10 mouse cellular contexts compared by ENCODE assay signal in the genomic region with DNA sequence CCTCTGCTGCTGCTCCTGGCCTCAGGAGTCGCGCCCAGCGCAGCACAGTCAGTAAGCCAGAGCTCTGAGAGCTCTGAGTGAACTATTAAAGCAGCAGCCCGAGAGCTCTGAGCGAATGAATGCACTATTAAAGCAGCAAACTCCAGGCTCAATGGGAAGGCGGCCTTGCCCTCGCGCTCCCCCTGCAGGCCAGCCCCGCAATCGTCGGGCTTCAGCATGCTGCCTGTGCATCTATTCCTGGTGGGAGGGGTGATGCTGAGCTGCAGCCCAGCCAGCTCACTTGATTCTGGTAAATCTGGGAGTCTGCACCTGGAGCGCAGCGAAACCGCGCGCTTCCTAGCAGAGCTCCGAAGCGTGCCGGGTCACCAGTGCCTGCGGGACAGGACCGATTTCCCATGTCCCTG. TPM values are rescaled to one million over a fixed set of nuclear protein-coding genes. Genes with fewer than 3 reads are reported as not detected.
A peak's percentile ranks its signal among the peaks of the same experiment; 100 is the strongest.
DNase-seq lines count a peak whose midpoint lies in the region; ATAC-seq and TF ChIP-seq lines count a peak whose summit lies in the region.
"Not testable (repeated sequence)": the region's sequence is repeated elsewhere in the genome, so short reads cannot be mapped to it uniquely, and the experiment has no call there.
"Had no signal": no experiment of that assay in that cellular context is flagged by ENCODE, and none has a peak within 500 bp of the region (broad histone marks: within the 10 kb centered on the region; RNA-seq: fewer than 3 reads in every experiment).

No protein-coding gene starts in this region.

- peak; percentile 20; the same call in 1 of the 2 replicates for TF ChIP-seq POLR2A in cerebellum, adult 2 months (IDR thresholded peaks at IDR 0.05; ENCODE audit: borderline replicate concordance, insufficient read depth, low read length)
- not testable (repeated sequence) for TF ChIP-seq POLR2A in liver, adult 2 months (IDR thresholded peaks at IDR 0.05; ENCODE audit: extremely low read depth, insufficient read depth, low read length)

- not testable (repeated sequence) for H3K9me3 ChIP-seq in forebrain, embryonic 16.5 days (ENCODE audit: control insufficient read depth, low read length)

- H3K4me1 ChIP-seq in cerebellum, adult 2 months (ENCODE audit: control insufficient read depth, insufficient read depth, low read length); forebrain, embryonic 16.5 days (replicated peaks; ENCODE audit: control insufficient read depth, insufficient read depth, low read length); liver, adult 2 months (ENCODE audit: control insufficient read depth, insufficient read depth, low read length): not testable (repeated sequence)

- TF ChIP-seq CTCF in cerebellum, adult 2 months (IDR thresholded peaks at IDR 0.05; ENCODE audit: borderline replicate concordance, insufficient read depth, low read depth, low read length), result peak; percentile 70
- TF ChIP-seq CTCF in liver, adult 2 months (IDR thresholded peaks at IDR 0.05; ENCODE audit: low read depth, low read length), result peak; percentile 73

- peak; percentile 100 for ATAC-seq in forebrain, embryonic 16.5 days
- peak; percentile 100 for ATAC-seq in monocyte, adult 5-6 weeks (replicated peaks; ENCODE audit: insufficient number of reproducible peaks, low FRiP score, low TSS enrichment, poor library complexity, severe bottlenecking)

- WGBS in cerebellum, adult 2 months, result 0% methylated on average over 21 of the region's 21 CpGs
- 0% methylated on average over 20 of the region's 21 CpGs for WGBS in forebrain, embryonic 16.5 days
- 0% methylated on average over 21 of the region's 21 CpGs for WGBS in liver, adult 2 months

- H3K9ac ChIP-seq in forebrain, embryonic 16.5 days (replicated peaks; ENCODE audit: low read depth, low read length), result peak overlapping the region; percentile 57
- H3K9ac ChIP-seq in liver, adult 2 months (ENCODE audit: low read depth, low read length), result 0 out of 2 replicates have a peak overlapping the region, but pooled peaks have one; percentile 79

- H3K27ac ChIP-seq in cerebellum, adult 2 months (ENCODE audit: insufficient read depth, low read length); forebrain, embryonic 16.5 days (ENCODE audit: low read length); liver, adult 2 months (replicated peaks; ENCODE audit: insufficient read depth, low read depth, low read length): not testable (repeated sequence)

- H3K4me2 ChIP-seq in forebrain, embryonic 16.5 days (ENCODE audit: low read length), result peak overlapping the region; percentile 86

- H3K36me3 ChIP-seq in forebrain, embryonic 16.5 days (ENCODE audit: control insufficient read depth, insufficient read depth); liver, adult 2 months (ENCODE audit: control insufficient read depth, insufficient read depth, low read length): not testable (repeated sequence)

- H3K4me3 ChIP-seq in cerebellum, adult 2 months (replicated peaks; ENCODE audit: insufficient read depth, low read depth, low read length), result peak overlapping the region; percentile 70
- H3K4me3 ChIP-seq in forebrain, embryonic 16.5 days (replicated peaks; ENCODE audit: low read length), result peak overlapping the region; percentile 48
- H3K4me3 ChIP-seq in liver, adult 2 months (ENCODE audit: insufficient read depth, low read depth, low read length), result peak overlapping the region; percentile 46

- intact Hi-C loops in heart, postnatal 10 days (cut with DNase I), result loop anchor here (2.0 kb wide), 1 partner anchor 17 kb away; no protein-coding TSS in a partner anchor

- H3K27me3 ChIP-seq in cerebellum, adult 2 months (ENCODE audit: control insufficient read depth, insufficient read depth, low read length); forebrain, embryonic 16.5 days (replicated peaks; ENCODE audit: control insufficient read depth, insufficient read depth, low read length); liver, adult 2 months (ENCODE audit: control insufficient read depth, insufficient read depth, low read length): not testable (repeated sequence)

- not testable (repeated sequence) for H3K79me2 ChIP-seq in liver, adult 2 months (ENCODE audit: control insufficient read depth, insufficient read depth, low read length)

- DNase-seq in CD4-positive, CD25-positive, alpha-beta regulatory T cell, adult 2 months (ENCODE audit: low read depth, low spot score), result peak; percentile 92
- peak; percentile 89 to 94 for DNase-seq in cerebellum, adult 2 months
- peak; percentile 93 to 94 for DNase-seq in heart, postnatal 10 days
- peak; percentile 86 to 89 for DNase-seq in kidney, postnatal 25 days
- DNase-seq in liver, adult 2 months (ENCODE audit: extremely low read depth, low read depth, low spot score), result peak; percentile 71
- peak; percentile 82 to 84 for DNase-seq in spleen, postnatal 36 days (ENCODE audit: low spot score in 2 of 2)

RNA-seq across cellular contexts. Expression of a gene that starts 2.3 kb away (rescaled TPM):
- not detected in 2 replicates for polyA plus RNA-seq in cerebellum, adult 2 months (2012; rRNA removed)
- 0.16 TPM in 1 of 2 replicates, not detected in the other for polyA plus RNA-seq in forebrain, embryonic 16.5 days (2015; fragmentation: Nextera tagmentation; extraction: Ambion mirVana)
- total RNA-seq in heart, postnatal 10 days (2021), result not detected
- not detected in 2 replicates for total RNA-seq in liver, adult 2 months (2014; rRNA removed)
- polyA plus RNA-seq in liver, adult 2 months (2012; rRNA removed), result not detected in 2 replicates
- total RNA-seq in monocyte, adult 5-6 weeks (2017), result not detected in 3 replicates
- polyA plus RNA-seq: C2C12, myocyte had no signal

RNA-seq across cellular contexts. Expression of a gene that starts 3.0 kb away (rescaled TPM):
- polyA plus RNA-seq in cerebellum, adult 2 months (2012; rRNA removed), result not detected in 2 replicates
- polyA plus RNA-seq in forebrain, embryonic 16.5 days (2015; fragmentation: Nextera tagmentation; extraction: Ambion mirVana), result not detected in 2 replicates
- not detected for total RNA-seq in heart, postnatal 10 days (2021)
- not detected in 2 replicates for total RNA-seq in liver, adult 2 months (2014; rRNA removed)
- not detected in 2 replicates for polyA plus RNA-seq in liver, adult 2 months (2012; rRNA removed)
- not detected in 3 replicates for total RNA-seq in monocyte, adult 5-6 weeks (2017)
- polyA plus RNA-seq: C2C12, myocyte had no signal

RNA-seq across cellular contexts. Expression of a gene that starts 16.0 kb away (rescaled TPM):
- polyA plus RNA-seq in cerebellum, adult 2 months (2012; rRNA removed), result not detected in 2 replicates
- 0.46 TPM in 1 of 2 replicates, not detected in the other for polyA plus RNA-seq in forebrain, embryonic 16.5 days (2015; fragmentation: Nextera tagmentation; extraction: Ambion mirVana)
- total RNA-seq in heart, postnatal 10 days (2021), result not detected
- not detected in 2 replicates for total RNA-seq in liver, adult 2 months (2014; rRNA removed)
- not detected in 2 replicates for polyA plus RNA-seq in liver, adult 2 months (2012; rRNA removed)
- not detected in 3 replicates for total RNA-seq in monocyte, adult 5-6 weeks (2017)

RNA-seq across cellular contexts. Expression of a gene that starts 19.1 kb away (rescaled TPM):
- not detected in 2 replicates for polyA plus RNA-seq in cerebellum, adult 2 months (2012; rRNA removed)
- polyA plus RNA-seq in forebrain, embryonic 16.5 days (2015; fragmentation: Nextera tagmentation; extraction: Ambion mirVana), result not detected in 2 replicates
- total RNA-seq in heart, postnatal 10 days (2021), result not detected
- not detected in 2 replicates for total RNA-seq in liver, adult 2 months (2014; rRNA removed)
- polyA plus RNA-seq in liver, adult 2 months (2012; rRNA removed), result not detected in 2 replicates
- total RNA-seq in monocyte, adult 5-6 weeks (2017), result not detected in 3 replicates
- polyA plus RNA-seq: C2C12, myocyte had no signal

RNA-seq across cellular contexts. Expression of a gene that starts 22.0 kb away (rescaled TPM):
- polyA plus RNA-seq in cerebellum, adult 2 months (2012; rRNA removed), result not detected in 2 replicates
- not detected in 2 replicates for polyA plus RNA-seq in forebrain, embryonic 16.5 days (2015; fragmentation: Nextera tagmentation; extraction: Ambion mirVana)
- total RNA-seq in heart, postnatal 10 days (2021), result not detected
- not detected in 2 replicates for total RNA-seq in liver, adult 2 months (2014; rRNA removed)
- polyA plus RNA-seq in liver, adult 2 months (2012; rRNA removed), result not detected in 2 replicates
- not detected in 3 replicates for total RNA-seq in monocyte, adult 5-6 weeks (2017)
- polyA plus RNA-seq: C2C12 had no signal
